Mouse (Mus musculus) ES-E14 (cell line): ENCODE data around the gene 2010300C02Rik. TPM values are rescaled to one million over a fixed set of nuclear protein-coding genes. Genes with fewer than 3 reads are reported as not detected.

Experiments used
- DNase-seq: peaks from one replicate; pipeline ENCODE4 v3.0.0-alpha.2; 2013; ENCODE audit warnings: low read depth, low spot score
- H3K27ac ChIP-seq: 2 replicates; pipeline ENCODE4 v1.5.1; 2012; ENCODE audit warnings: low read depth, mild to moderate bottlenecking, low read length, moderate library complexity, mixed read lengths; ENCODE audit not compliant: poor library complexity, insufficient read depth, severe bottlenecking
- H3K36me3 ChIP-seq: 2 replicates; pipeline ENCODE4 v1.6.1; 2012; ENCODE audit warnings: mild to moderate bottlenecking, low read length, moderate library complexity, mixed read lengths; ENCODE audit not compliant: control insufficient read depth, poor library complexity, insufficient read depth, severe bottlenecking
- H3K4me1 ChIP-seq, 2 experiments: fragments of 150-350 bp in 1 of 2; sonication (generic) in 1 of 2; 2 replicates each; pipeline ENCODE4 v1.6.1; 2012; ENCODE audit warnings: low read length in 2 of 2, mild to moderate bottlenecking in 1 of 2, mixed read lengths in 1 of 2; ENCODE audit not compliant: control insufficient read depth in 2 of 2, insufficient read depth in 2 of 2, poor library complexity in 1 of 2
- H3K4me3 ChIP-seq, 2 experiments: fragments of 150-350 bp in 1 of 2; sonication (generic) in 1 of 2; 2 replicates each; pipeline ENCODE4 v1.5.1; 2012; ENCODE audit warnings: low read length in 2 of 2, low read depth in 1 of 2, mild to moderate bottlenecking in 1 of 2, mixed read lengths in 1 of 2; ENCODE audit not compliant: insufficient read depth in 1 of 2, poor library complexity in 1 of 2, severe bottlenecking in 1 of 2
- H3K9ac ChIP-seq: 2 replicates; pipeline ENCODE4 v1.6.1; 2012; ENCODE audit warnings: low read depth, mild to moderate bottlenecking, low read length, mixed read lengths; ENCODE audit not compliant: poor library complexity, insufficient read depth, severe bottlenecking
- H3K9me3 ChIP-seq: fragments of 150-350 bp; sonication (generic); 2 replicates; pipeline ENCODE4 v1.6.1; 2012; ENCODE audit warnings: low read depth, mild to moderate bottlenecking, low read length; ENCODE audit not compliant: control insufficient read depth, insufficient read depth
- CHD2 ChIP-seq: IDR thresholded peaks from 2 replicates; pipeline ENCODE4 v1.6.1; 2014; ENCODE audit warnings: mild to moderate bottlenecking, low read depth, low read length, inconsistent platforms
- HCFC1 ChIP-seq: IDR thresholded peaks from 2 replicates; pipeline ENCODE4 v1.6.1; 2012; ENCODE audit warnings: low read length, inconsistent platforms, borderline replicate concordance; ENCODE audit not compliant: insufficient read depth
- MAFK ChIP-seq: IDR thresholded peaks from 2 replicates; pipeline ENCODE4 v1.6.1; 2014; ENCODE audit warnings: mild to moderate bottlenecking, low read depth, low read length, inconsistent platforms; ENCODE audit not compliant: insufficient read depth
- ZC3H11A ChIP-seq: IDR thresholded peaks from 2 replicates; pipeline ENCODE4 v1.6.1; 2012; ENCODE audit warnings: low read depth, mild to moderate bottlenecking, inconsistent platforms, low read length, borderline replicate concordance
- ZNF384 ChIP-seq: IDR thresholded peaks from 2 replicates; pipeline ENCODE4 v1.6.1; 2012; ENCODE audit warnings: low read depth, low read length, inconsistent platforms
- in situ Hi-C, 2 experiments: fragments of 600-800 bp; cut with MboI; formaldehyde crosslinking; loops; one replicate each; pipeline ENCODE4 v1.15.1; 2025; ENCODE audit warnings: low sequenced_read_pairs in 2 of 2, inconsistent platforms in 1 of 2; ENCODE audit not compliant: unreplicated experiment in 2 of 2
- total RNA-seq: library from RNA; depleted of rRNA; stranded (reverse); fragments of 300-350 nt; gene quantifications from 2 replicates; pipeline ENCODE4 v1.2.3, GENCODE M21; 2012

2010300C02Rik gene
- total RNA-seq, 1 experiment = 0.67 TPM

DNA sequence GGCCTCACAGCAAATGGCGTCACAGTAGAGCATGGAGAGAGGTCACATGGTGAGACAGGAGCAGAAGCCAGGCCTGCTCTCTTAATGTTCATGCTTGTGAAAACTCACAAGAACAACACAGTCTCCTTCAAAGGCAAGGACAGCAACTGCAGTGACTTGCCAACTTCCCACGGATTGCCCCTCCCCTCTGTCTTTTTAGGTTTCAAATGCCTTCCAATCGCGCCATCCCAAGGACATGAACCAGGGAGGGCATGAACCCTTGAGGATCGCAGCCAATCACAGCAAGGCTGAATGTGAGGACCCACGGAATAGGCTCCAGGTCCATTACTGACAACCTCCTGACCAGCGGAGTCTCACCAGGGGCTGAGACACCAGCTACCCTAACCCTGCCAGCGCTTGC is 31.5 kb downstream of the 2010300C02Rik start:
- Histone ChIP-seq H3K9ac (no peak overlapping the region), H3K36me3 (no peaks in the 10 kb centered on the region), H3K4me3 (no peak overlapping the region), H3K4me1 (no peaks in the 10 kb centered on the region), H3K9me3 (no peaks in the 10 kb centered on the region), H3K27ac (no peak overlapping the region)
- no peak for DNase-seq
- no peak for TF ChIP-seq MAFK
- no peak for TF ChIP-seq HCFC1
- TF ChIP-seq CHD2 = no peak
- TF ChIP-seq ZC3H11A = no peak
- no peak for TF ChIP-seq ZNF384
- in situ Hi-C loops = loop anchor here in 1 of 2 experiments (25.0 kb wide), 1 partner anchor 174 kb away; the partner anchor contains the start of genes Lipt1 and Tsga10

DNA sequence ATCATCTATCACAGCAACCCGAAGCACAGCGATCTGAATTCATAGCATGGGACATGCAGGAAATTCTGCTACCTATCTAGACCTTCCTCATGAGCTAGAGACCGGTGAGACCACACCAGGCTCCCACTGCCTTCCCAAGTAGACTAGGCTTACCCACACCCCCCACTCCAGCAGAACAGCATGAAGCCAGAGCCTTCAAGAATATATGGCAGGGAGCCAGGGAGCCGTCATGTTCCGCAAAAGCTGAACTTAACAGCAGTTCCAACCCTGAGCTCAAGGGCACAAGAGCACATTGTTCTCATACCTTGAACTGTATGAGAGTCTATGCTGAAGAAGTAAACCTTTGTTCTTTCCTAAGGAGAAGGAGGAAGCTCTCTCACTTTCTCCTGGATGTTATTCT is 32.4 kb downstream of the 2010300C02Rik start:
- Histone ChIP-seq H3K36me3 (no peaks in the 10 kb centered on the region), H3K9ac (no peak overlapping the region), H3K27ac (no peak overlapping the region), H3K9me3 (no peaks in the 10 kb centered on the region), H3K4me1 (no peaks in the 10 kb centered on the region), H3K4me3 (no peak overlapping the region)
- TF ChIP-seq MAFK (no peak), HCFC1 (no peak), ZNF384 (no peak), ZC3H11A (no peak), CHD2 (no peak)
- DNase-seq = no peak
- in situ Hi-C loops = loop anchor here in 1 of 2 experiments (25.0 kb wide), 1 partner anchor 175 kb away; the partner anchor contains the start of genes Lipt1 and Tsga10

DNA sequence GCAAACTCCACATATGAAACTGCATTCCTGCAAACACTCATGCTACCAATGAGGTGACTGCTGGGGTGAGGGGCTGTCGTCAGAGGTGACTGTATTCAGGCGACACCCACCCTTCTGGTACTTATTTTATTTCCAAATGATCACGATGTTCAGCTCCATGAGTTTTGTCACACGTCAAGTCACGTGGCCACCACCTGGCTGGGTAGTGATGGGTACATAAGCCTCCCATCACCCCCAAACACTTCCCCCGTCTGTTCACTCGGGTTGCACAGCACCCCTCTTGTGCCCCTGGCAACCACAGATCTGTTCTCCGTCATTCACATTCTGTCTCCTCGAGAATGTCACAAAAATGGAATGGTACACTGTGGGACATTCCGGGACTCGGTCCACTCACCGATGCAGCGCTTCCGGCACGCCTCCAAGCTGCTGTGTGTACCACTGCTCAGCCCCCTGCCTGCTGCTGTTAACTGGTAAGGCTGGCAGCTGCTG is 32.9 kb downstream of the 2010300C02Rik start:
- TF ChIP-seq MAFK (no peak), ZC3H11A (no peak), CHD2 (no peak), ZNF384 (no peak), HCFC1 (no peak)

DNA sequence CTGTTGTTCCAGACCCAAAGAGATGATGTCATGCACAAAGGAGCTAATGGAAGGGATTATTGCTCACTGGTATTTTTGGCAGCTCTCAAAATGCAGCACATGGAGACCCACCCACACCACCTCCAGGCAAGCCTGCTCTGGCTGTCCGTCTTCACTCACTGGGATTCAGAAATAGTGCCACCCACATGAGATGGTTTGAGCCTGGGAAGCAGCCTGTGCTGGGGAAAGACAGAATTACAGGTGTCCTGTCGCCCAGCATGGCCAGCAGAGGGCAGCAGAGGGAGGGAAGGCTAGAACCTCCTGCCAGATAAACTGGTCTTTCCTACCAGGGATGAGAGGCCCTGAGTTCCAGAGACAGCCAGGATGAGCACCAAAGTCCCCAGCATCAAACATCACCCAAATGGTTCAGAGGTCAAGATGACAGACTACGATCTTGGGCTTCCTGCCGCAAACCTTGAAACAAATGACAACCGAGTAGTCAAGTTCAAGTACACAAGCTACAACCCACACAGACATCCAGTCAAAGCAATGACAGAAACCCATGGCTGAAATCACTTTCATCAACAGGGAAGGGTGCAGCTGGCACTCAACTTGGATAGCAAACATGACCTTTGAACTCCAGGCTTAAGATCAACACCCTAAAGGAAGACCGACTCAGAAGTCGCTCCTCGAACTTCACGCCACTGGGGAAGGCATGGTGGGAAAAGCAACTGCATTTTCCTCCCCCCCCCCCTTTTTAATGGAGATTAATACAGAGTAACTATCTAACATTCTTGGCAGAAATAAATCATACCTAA is 41.4 kb downstream of the 2010300C02Rik start:
- H3K9me3 ChIP-seq = no peaks in the 10 kb centered on the region
- H3K9ac ChIP-seq = no peak overlapping the region
- no peak overlapping the region for H3K27ac ChIP-seq
- TF ChIP-seq ZC3H11A = peak; percentile 40; the same call in 1 of the 2 replicates
- no peak for TF ChIP-seq HCFC1
- H3K4me3 ChIP-seq = no peak overlapping the region
- DNase-seq = peak; percentile 64
- in situ Hi-C loops = loop anchor here in 1 of 2 experiments (25.0 kb wide), 1 partner anchor 184 kb away; the partner anchor contains the start of genes Lipt1 and Tsga10
- H3K4me1 ChIP-seq = peaks cover 0 to 8% of the 10 kb centered on the region in 2 experiments; a peak in 1 of 4 replicates
- no peaks in the 10 kb centered on the region for H3K36me3 ChIP-seq

More for the DNA sequence above, 32.9 kb downstream of the 2010300C02Rik start:
- no peaks in the 10 kb centered on the region for H3K36me3 ChIP-seq
- H3K27ac ChIP-seq = no peak overlapping the region
- in situ Hi-C loops = loop anchor here in 1 of 2 experiments (25.0 kb wide), 1 partner anchor 175 kb away; the partner anchor contains the start of genes Lipt1 and Tsga10
- no peak for DNase-seq
- no peaks in the 10 kb centered on the region for H3K4me1 ChIP-seq
- no peaks in the 10 kb centered on the region for H3K9me3 ChIP-seq
- no peak overlapping the region for H3K4me3 ChIP-seq
- no peak overlapping the region for H3K9ac ChIP-seq
